Mouse (Mus musculus) inflammation-experienced regulatory T-cells, adult 6 months (primary cell): ENCODE results near the gene Cyp21a1. TPM values are rescaled to one million over a fixed set of nuclear protein-coding genes. Genes with fewer than 3 reads are reported as not detected.
"Not testable (repeated sequence)": the region's sequence is repeated elsewhere in the genome, so short reads cannot be mapped to it uniquely, and the experiment has no call there.

ENCODE experiments used
- ATAC-seq: one replicate; pipeline ENCODE4 v1.8.0; 2017
- polyA plus RNA-seq, 3 experiments: library from polyadenylated mRNA; unstranded; fragments of 100-300 nt; shearing (Covaris generic); gene quantifications; one replicate each; pipeline ENCODE4 v1.2.1; 2017

Cyp21a1 gene
- polyA plus RNA-seq: not detected

DNA sequence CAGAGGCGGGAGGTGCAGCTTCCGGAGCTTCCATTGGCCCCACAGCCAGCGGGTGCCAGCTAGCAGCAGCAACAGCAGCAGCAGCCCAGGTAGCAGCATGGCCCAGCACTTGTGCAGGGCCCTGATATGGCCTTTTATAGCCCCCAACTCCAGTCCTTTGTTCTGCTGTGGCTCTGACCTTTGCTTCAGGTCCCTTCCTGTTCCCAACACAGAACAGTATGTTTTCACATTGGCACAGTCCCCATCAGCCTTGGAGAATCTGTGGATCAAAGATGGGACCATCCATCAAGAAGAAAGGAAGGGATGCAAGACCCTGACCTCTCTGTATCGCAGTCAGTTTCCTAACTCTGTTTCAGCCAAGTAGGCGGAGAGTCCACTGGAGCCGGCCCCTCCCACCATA lies at the start of gene Cyp21a1:
Cyp21a1 (minus strand) TSS at position 261 of the 400 bp plus-strand sequence.
- not testable (repeated sequence) for ATAC-seq

DNA sequence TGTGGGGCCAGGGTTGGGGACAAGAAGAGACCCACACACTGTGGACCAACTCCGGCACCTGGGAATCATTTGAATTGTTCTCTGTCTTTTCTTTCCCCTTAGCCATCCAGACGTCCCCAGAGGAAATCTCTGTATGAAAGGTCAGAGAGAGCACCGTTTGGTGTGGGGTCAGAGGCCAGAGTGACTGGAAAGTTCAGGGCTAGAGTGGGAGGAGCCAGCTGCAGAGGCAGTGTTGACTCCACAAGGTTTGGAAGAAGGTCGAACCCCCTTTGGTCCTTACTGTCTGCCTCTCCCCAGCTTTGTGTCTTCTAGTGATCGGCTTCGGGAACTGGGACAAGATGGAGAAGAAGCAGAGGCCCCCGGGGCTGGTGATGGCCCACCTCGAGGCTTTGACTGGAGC lies 49.1 kb upstream of the Cyp21a1 start:
- ATAC-seq: no peak

DNA sequence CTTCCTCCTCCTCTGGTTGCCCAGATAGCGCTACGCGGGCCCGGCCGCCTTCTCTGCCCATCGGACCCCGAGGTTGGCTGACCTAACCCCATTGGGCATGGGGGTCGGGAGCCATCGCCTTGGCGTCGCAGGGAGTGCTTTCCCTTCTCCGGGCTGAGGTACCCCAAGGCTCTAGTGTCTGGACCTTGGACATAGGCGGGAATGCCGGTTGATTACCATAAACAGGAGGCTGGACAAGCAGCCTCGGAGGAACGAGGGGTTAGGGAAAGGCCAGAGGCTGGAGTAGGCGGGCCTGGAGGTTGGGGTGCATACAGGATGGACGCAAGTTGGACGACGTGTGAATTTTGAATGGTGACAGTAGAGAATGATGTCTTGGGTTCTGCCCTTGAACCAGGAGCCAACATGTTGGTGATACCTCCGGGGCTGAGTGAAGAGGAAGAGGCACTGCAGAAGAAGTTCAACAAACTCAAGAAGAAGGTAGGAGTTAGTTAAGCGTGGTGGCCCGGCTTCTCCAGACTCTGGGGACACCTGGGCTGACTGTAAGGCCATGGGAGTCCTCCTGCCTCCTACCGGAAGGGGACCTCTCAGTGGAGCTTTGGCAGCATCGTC lies 46.3 kb upstream of the Cyp21a1 start:
- no peak for ATAC-seq

- peak; percentile 98 for ATAC-seq
These were observed 45.6 kb upstream of the Cyp21a1 start, which contains the start of the genes Skiv2l and Nelfe for GRCm38 (mm10) chr17:34849722-34850516. TSS of gene Skiv2l (minus strand) at chr17:34850210. TSS of gene Nelfe (plus strand) at chr17:34850391.

- ATAC-seq: no peak
These were observed 43.3 kb upstream of the Cyp21a1 start for GRCm38 (mm10) chr17:34847615-34848014.

DNA sequence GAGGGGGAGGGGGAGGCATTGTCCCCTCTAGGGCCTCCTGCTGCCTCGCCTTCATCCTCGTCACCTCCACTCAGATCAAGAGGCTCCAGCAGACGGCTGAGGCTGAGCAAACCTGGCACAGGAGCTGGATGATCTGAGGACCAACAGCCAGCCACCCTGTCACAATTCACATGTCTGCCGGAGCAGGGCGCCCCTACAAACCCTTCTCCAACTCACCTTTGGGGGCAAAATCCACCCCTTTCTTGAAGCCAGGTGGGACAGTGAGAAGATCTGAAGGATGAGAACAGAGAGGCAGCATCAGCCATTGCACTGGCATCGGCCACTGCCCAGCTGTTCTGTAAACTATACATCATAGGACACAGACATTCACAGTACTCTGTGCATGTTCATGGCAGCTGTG lies 42.8 kb upstream of the Cyp21a1 start:
- no peak for ATAC-seq

DNA sequence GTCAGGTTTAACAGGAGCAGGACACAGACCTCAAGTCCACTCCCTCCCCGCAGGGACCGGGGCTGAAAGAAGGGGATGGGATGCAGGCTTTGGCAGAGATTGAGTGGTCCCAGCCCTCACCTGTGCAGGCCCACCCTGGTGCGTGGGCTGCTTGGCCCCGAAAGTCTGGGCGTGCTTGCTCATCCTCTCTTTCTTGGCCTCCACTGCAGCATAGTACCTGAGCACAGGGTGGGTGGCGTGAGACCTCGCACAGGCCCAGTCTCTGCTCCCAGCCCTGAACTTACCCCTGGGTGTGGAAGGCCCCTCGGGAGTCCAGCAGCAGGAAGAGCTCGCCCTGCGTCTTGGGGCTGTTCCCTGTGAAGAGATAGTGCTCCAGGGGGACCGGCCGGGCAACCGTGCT lies 40.5 kb upstream of the Cyp21a1 start:
- no peak for ATAC-seq

DNA sequence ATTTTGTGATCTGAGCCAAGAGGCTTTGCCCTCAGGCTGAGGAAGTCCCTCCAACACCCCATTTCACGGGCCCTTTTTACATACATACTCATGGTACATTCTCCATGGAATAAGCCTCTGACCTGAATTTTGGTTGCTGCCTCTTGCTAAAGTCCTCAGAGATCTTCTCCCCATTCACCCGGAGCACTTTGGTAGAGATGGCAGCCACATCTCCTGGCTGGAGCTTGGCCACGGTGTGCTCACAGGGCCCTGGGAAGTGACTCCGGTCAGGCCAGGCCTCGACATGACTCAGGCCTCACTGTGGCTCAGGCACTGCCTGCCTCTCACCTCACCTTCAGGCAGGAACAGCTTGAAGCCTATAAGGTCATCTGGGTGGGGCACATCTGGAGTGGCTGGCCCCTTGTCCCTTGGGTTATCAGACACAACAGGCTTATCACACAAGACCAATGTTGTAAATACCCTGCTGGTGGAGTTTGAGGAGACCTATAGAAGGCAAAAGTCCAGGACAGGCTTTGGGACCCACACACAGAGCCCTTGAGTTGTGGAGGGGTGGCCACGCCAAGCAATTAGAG lies 36.5 kb upstream of the Cyp21a1 start:
- ATAC-seq: no peak

GRCm38 (mm10) chr17:34838785-34839184 lies 34.4 kb upstream of the Cyp21a1 start:
- ATAC-seq: no peak

GRCm38 (mm10) chr17:34837464-34838324 lies 33.3 kb upstream of the Cyp21a1 start:
- ATAC-seq: peak; percentile 4

GRCm38 (mm10) chr17:34836856-34837221 lies 32.5 kb upstream of the Cyp21a1 start, which contains the start of the genes Stk19 and Dxo:
TSS of gene Stk19 (minus strand) at chr17:34836945.
TSS of gene Dxo (plus strand) at chr17:34837019.
- peak; percentile 92 for ATAC-seq

- peak; percentile 34 for ATAC-seq
These were observed 31.9 kb upstream of the Cyp21a1 start for GRCm38 (mm10) chr17:34836155-34836855.

DNA sequence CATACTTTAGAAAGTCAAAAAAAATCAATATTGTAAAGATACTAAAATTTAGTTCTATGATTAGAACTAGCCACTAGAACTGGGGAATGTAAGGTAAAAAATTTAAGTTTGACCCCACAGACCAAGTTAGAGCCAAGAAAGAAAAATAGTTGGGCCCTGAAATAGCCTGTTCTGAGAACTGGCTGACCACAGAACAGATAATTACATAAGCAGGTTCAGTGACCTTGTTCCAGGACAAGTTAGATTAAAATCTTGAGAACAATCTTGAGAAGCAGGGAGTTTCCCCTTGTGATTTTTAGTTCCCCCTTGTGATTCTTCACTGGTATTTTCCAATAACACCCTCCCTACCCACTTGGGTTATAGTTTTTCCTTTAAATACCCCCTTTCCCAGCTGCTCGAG lies 26.4 kb upstream of the Cyp21a1 start:
- ATAC-seq: not testable (repeated sequence)

- no peak for ATAC-seq
These were observed 10.5 kb upstream of the Cyp21a1 start for GRCm38 (mm10) chr17:34814818-34815370.

DNA sequence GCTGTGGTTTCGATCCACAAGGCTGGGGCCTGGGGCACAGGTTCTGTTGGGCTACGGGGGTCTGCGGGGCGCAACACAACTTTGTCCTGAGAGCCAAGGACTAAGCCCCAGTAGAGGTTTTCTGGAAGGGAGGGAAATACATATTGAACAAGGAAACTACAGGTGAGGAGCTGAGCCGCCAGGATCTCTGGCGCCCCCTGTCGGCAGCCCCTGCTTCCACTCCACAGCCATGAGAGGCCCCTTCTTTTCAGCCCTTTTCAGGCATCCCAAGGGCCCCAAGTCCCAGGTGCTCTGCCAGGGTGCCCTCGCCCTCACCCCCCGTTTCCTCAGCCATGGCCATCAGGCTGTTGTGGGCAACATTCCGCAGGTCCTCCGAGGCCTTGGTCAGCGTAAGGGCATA lies 9.4 kb upstream of the Cyp21a1 start:
- ATAC-seq: not testable (repeated sequence)

DNA sequence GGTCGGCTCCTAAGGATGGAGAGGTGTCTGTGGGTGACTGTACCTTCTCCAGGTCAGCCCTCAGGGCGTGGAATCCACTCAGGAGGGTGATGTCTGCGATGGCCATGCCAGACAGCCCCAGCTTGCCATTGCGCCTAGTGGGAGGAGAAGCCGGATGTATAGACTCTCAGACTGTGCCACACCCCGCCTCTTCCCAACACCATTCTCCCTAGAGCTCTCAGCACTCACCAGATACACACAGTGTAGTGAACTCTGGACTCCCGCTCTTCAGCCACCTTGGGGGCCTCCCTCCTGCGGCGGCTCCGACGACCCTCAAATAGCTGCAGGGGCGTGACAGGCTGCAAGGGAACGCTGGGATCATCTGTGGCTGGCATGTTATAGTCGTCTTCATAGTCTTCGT lies 6.9 kb upstream of the Cyp21a1 start:
- ATAC-seq: no peak

GRCm38 (mm10) chr17:34810811-34811210 lies 6.5 kb upstream of the Cyp21a1 start:
- not testable (repeated sequence) for ATAC-seq

GRCm38 (mm10) chr17:34810411-34810810 lies 6.0 kb upstream of the Cyp21a1 start:
- ATAC-seq: not testable (repeated sequence)

GRCm38 (mm10) chr17:34808599-34809205 lies 4.3 kb upstream of the Cyp21a1 start:
- ATAC-seq: no peak

GRCm38 (mm10) chr17:34807176-34807575 lies 2.8 kb upstream of the Cyp21a1 start:
- ATAC-seq: no peak
